Mouse (Mus musculus) MEL (cell line): ENCODE measurements around the gene Rpain. TPM values are rescaled to one million over a fixed set of nuclear protein-coding genes. Genes with fewer than 3 reads are reported as not detected.

Source experiments
- DNase-seq: peaks from one replicate; pipeline ENCODE4 v3.0.0; 2011; ENCODE audit warnings: low read depth, low spot score
- H3K27ac ChIP-seq: 2 replicates; pipeline ENCODE4 v1.5.1; 2012; ENCODE audit warnings: low read depth, mild to moderate bottlenecking, control low read depth, low read length, moderate library complexity; ENCODE audit not compliant: control insufficient read depth
- H3K27me3 ChIP-seq, 2 experiments: fragments of 150-350 bp in 1 of 2; sonication (generic) in 1 of 2; 2 replicates each; pipeline ENCODE4 v1.6.1; 2012; ENCODE audit warnings: low read length in 2 of 2, mild to moderate bottlenecking in 2 of 2, improper control_type of control experiment in 1 of 2, moderate library complexity in 1 of 2; ENCODE audit not compliant: insufficient read depth in 2 of 2, control insufficient read depth in 1 of 2
- H3K36me3 ChIP-seq, 2 experiments: 2 replicates each; pipeline ENCODE4 v1.6.1; 2012 to 2014; ENCODE audit warnings: low read length in 2 of 2, improper control_type of control experiment in 1 of 2, inconsistent platforms in 1 of 2, mild to moderate bottlenecking in 1 of 2; ENCODE audit not compliant: insufficient read depth in 2 of 2, control insufficient read depth in 1 of 2
- H3K4me1 ChIP-seq, 2 experiments: fragments of 150-350 bp in 1 of 2; sonication (generic) in 1 of 2; 2 replicates each; pipeline ENCODE4 v1.6.1; 2012; ENCODE audit warnings: low read length in 2 of 2, improper control_type of control experiment in 1 of 2, mild to moderate bottlenecking in 1 of 2; ENCODE audit not compliant: insufficient read depth in 2 of 2, control insufficient read depth in 1 of 2
- H3K4me3 ChIP-seq, 2 experiments: fragments of 150-350 bp in 1 of 2; sonication (generic) in 1 of 2; 2 replicates each; pipeline ENCODE4 v1.5.1; 2012; ENCODE audit warnings: low read depth in 2 of 2, low read length in 2 of 2, mild to moderate bottlenecking in 2 of 2, moderate library complexity in 2 of 2, control low read depth in 1 of 2, improper control_type of control experiment in 1 of 2; ENCODE audit not compliant: control insufficient read depth in 1 of 2, insufficient read depth in 1 of 2
- H3K79me2 ChIP-seq: 2 replicates; pipeline ENCODE4 v1.6.1; 2012; ENCODE audit warnings: mild to moderate bottlenecking, low read length, moderate library complexity; ENCODE audit not compliant: control insufficient read depth, poor library complexity, insufficient read depth
- H3K9ac ChIP-seq: 2 replicates; pipeline ENCODE4 v1.6.1; 2012; ENCODE audit warnings: low read depth, mild to moderate bottlenecking, control low read depth, low read length, moderate library complexity; ENCODE audit not compliant: control insufficient read depth, poor library complexity, severe bottlenecking
- H3K9me3 ChIP-seq: fragments of 150-350 bp; sonication (generic); replicated peaks from 2 replicates; pipeline ENCODE4 v1.6.1; 2012; ENCODE audit warnings: mild to moderate bottlenecking, low read length, improper control_type of control experiment, moderate library complexity; ENCODE audit not compliant: insufficient read depth
- BHLHE40 ChIP-seq: IDR thresholded peaks from 2 replicates; pipeline ENCODE4 v1.6.1; 2012; ENCODE audit warnings: low read depth, mild to moderate bottlenecking, inconsistent platforms, low read length, improper control_type of control experiment, borderline replicate concordance
- CHD2 ChIP-seq: IDR thresholded peaks from 2 replicates; pipeline ENCODE4 v1.6.1; 2011; ENCODE audit warnings: low read length, improper control_type of control experiment
- CTCF ChIP-seq, 3 experiments: IDR thresholded peaks in 2 of 3; conservative IDR thresholded peaks in 1 of 3; 2 replicates each; pipeline ENCODE4 v1.5.1; 2011 to 2012; ENCODE audit warnings: low read length in 3 of 3, low read depth in 2 of 3, mild to moderate bottlenecking in 2 of 3, improper control_type of control experiment in 1 of 3, inconsistent platforms in 1 of 3, mixed read lengths in 1 of 3, moderate library complexity in 1 of 3; ENCODE audit not compliant: control insufficient read depth in 1 of 3, insufficient read depth in 1 of 3, poor library complexity in 1 of 3, severe bottlenecking in 1 of 3
- E2F4 ChIP-seq: IDR thresholded peaks from 2 replicates; pipeline ENCODE4 v1.6.1; 2011; ENCODE audit warnings: low read depth, low read length, improper control_type of control experiment, borderline replicate concordance
- ELF1 ChIP-seq: IDR thresholded peaks from 2 replicates; pipeline ENCODE4 v1.6.1; 2014; ENCODE audit warnings: low read depth, mild to moderate bottlenecking, inconsistent platforms, low read length, improper control_type of control experiment, moderate library complexity
- EP300 ChIP-seq, 2 experiments: IDR thresholded peaks; 2 replicates each; pipeline ENCODE4 v1.6.1; 2011; ENCODE audit warnings: improper control_type of control experiment in 2 of 2, low read length in 2 of 2, low read depth in 1 of 2, mild to moderate bottlenecking in 1 of 2
- ETS1 ChIP-seq: IDR thresholded peaks from 2 replicates; pipeline ENCODE4 v1.6.1; 2012; ENCODE audit warnings: low read depth, mild to moderate bottlenecking, inconsistent platforms, low read length, improper control_type of control experiment, moderate library complexity
- HCFC1 ChIP-seq: IDR thresholded peaks from 2 replicates; pipeline ENCODE4 v1.6.1; 2012; ENCODE audit warnings: low read depth, mild to moderate bottlenecking, inconsistent platforms, low read length, improper control_type of control experiment, moderate library complexity
- JUND ChIP-seq: IDR thresholded peaks from 2 replicates; pipeline ENCODE4 v1.6.1; 2011; ENCODE audit warnings: low read depth, mild to moderate bottlenecking, improper control_type of control experiment, low read length
- KAT2A ChIP-seq: conservative IDR thresholded peaks from 2 replicates; pipeline ENCODE4 v1.6.1; 2012; ENCODE audit warnings: low read depth, low read length, improper control_type of control experiment, inconsistent platforms
- MAFK ChIP-seq: IDR thresholded peaks from 2 replicates; pipeline ENCODE4 v1.6.1; 2011; ENCODE audit warnings: low read depth, mild to moderate bottlenecking, low read length, improper control_type of control experiment, borderline replicate concordance
- MAX ChIP-seq: IDR thresholded peaks from 2 replicates; pipeline ENCODE4 v1.6.1; 2011; ENCODE audit warnings: low read length, improper control_type of control experiment
- MAZ ChIP-seq: IDR thresholded peaks from 2 replicates; pipeline ENCODE4 v1.6.1; 2012; ENCODE audit warnings: low read depth, mild to moderate bottlenecking, inconsistent platforms, low read length, improper control_type of control experiment
- MYB ChIP-seq: IDR thresholded peaks from 2 replicates; pipeline ENCODE4 v1.6.1; 2011; ENCODE audit warnings: mild to moderate bottlenecking, low read depth, low read length, improper control_type of control experiment
- MYC ChIP-seq: IDR thresholded peaks from 2 replicates; pipeline ENCODE4 v1.6.1; 2011; ENCODE audit warnings: low read depth, mild to moderate bottlenecking, low read length, improper control_type of control experiment, moderate library complexity
- NRF1 ChIP-seq: IDR thresholded peaks from 2 replicates; pipeline ENCODE4 v1.6.1; 2014; ENCODE audit warnings: low read depth, mild to moderate bottlenecking, inconsistent platforms, low read length, improper control_type of control experiment, moderate library complexity; ENCODE audit not compliant: poor library complexity, insufficient read depth, severe bottlenecking
- POLR2A ChIP-seq, 2 experiments: IDR thresholded peaks; 2 replicates each; pipeline ENCODE4 v1.6.1; 2011 to 2012; ENCODE audit warnings: low read length in 2 of 2, mild to moderate bottlenecking in 2 of 2, control low read depth in 1 of 2, improper control_type of control experiment in 1 of 2, low read depth in 1 of 2, moderate library complexity in 1 of 2; ENCODE audit not compliant: control insufficient read depth in 1 of 2, insufficient read depth in 1 of 2, poor library complexity in 1 of 2
- SIN3A ChIP-seq: IDR thresholded peaks from 2 replicates; pipeline ENCODE4 v1.6.1; 2012; ENCODE audit warnings: low read length, improper control_type of control experiment, inconsistent platforms
- TBP ChIP-seq: IDR thresholded peaks from 2 replicates; pipeline ENCODE4 v1.8.0; 2011; ENCODE audit warnings: low read depth, low read length, improper control_type of control experiment
- TCF12 ChIP-seq: IDR thresholded peaks from 2 replicates; pipeline ENCODE4 v1.6.1; 2014; ENCODE audit warnings: low read depth, mild to moderate bottlenecking, inconsistent platforms, low read length, improper control_type of control experiment, moderate library complexity
- USF1 ChIP-seq: IDR thresholded peaks from 2 replicates; pipeline ENCODE4 v1.6.1; 2014; ENCODE audit warnings: low read depth, mild to moderate bottlenecking, inconsistent platforms, low read length, improper control_type of control experiment, moderate library complexity
- ZC3H11A ChIP-seq: IDR thresholded peaks from 2 replicates; pipeline ENCODE4 v1.6.1; 2012; ENCODE audit warnings: low read depth, mild to moderate bottlenecking, inconsistent platforms, low read length, improper control_type of control experiment
- polyA plus RNA-seq, 2 experiments: library from polyadenylated mRNA; stranded (reverse) in 1 of 2; unstranded in 1 of 2; fragments of >175 nt in 1 of 2; fragments of >200 nt in 1 of 2; gene quantifications; 2 replicates each; pipeline versions ENCODE4 v1.2.1 to v1.2.4; 2012; ENCODE audit warnings: low replicate concordance in 2 of 2, low read depth in 1 of 2; ENCODE audit not compliant: insufficient read length in 2 of 2, insufficient read depth in 1 of 2, missing spikeins in 1 of 2
- total RNA-seq: library from RNA; depleted of rRNA; stranded (reverse); fragments of 300-350 nt; gene quantifications from 2 replicates; pipeline ENCODE4 v1.2.3, GENCODE M21; 2012

The Rpain gene
- total and polyA plus RNA-seq, 3 experiments: 60.8 to 93.5 TPM; not detected in 1

- no peak overlapping the region for H3K27ac ChIP-seq
- no peaks in the 10 kb centered on the region for H3K9me3 ChIP-seq
- H3K27me3 ChIP-seq: no peaks in the 10 kb centered on the region
- TF ChIP-seq TBP (no peak), ETS1 (no peak), TCF12 (no peak), HCFC1 (no peak), MYC (no peak), USF1 (no peak), BHLHE40 (no peak), SIN3A (no peak), JUND (no peak), CTCF (IDR thresholded peaks at IDR 0.05 in 2 of 3, conservative IDR thresholded peaks at IDR 0.05 in 1 of 3; ENCODE audit: control insufficient read depth in 1 of 3, insufficient read depth in 1 of 3, low read depth in 2 of 3, low read length in 3 of 3, poor library complexity in 1 of 3, severe bottlenecking in 1 of 3) (no peak), ZC3H11A (no peak), EP300 (IDR thresholded peaks at IDR 0.05; ENCODE audit: low read depth in 1 of 2, low read length in 2 of 2) (no peak), NRF1 (no peak), MAFK (no peak), MYB (no peak), MAZ (no peak), ELF1 (no peak), E2F4 (no peak), MAX (no peak)
- peaks cover 3 to 16% of the 10 kb centered on the region in 2 experiments; a peak in 2 of 4 replicates for H3K36me3 ChIP-seq
- H3K79me2 ChIP-seq: peaks cover 22% of the 10 kb centered on the region
- H3K4me3 ChIP-seq: no peak overlapping the region
- no peak for DNase-seq
- H3K9ac ChIP-seq: no peak overlapping the region
- peaks cover 0 to 10% of the 10 kb centered on the region in 2 experiments; a peak in 3 of 4 replicates for H3K4me1 ChIP-seq
Measured at GRCm38 (mm10) chr11:71007026-71007425, 37.0 kb downstream of the Rpain start.

- no peak for DNase-seq
- Histone ChIP-seq H3K36me3 (peaks cover 6 to 9% of the 10 kb centered on the region in 2 experiments), H3K27ac (no peak overlapping the region), H3K9me3 (no peaks in the 10 kb centered on the region), H3K4me3 (no peak overlapping the region), H3K4me1 (peaks cover 0 to 4% of the 10 kb centered on the region in 2 experiments; a peak in 3 of 4 replicates), H3K27me3 (no peaks in the 10 kb centered on the region), H3K79me2 (peaks cover 14% of the 10 kb centered on the region), H3K9ac (no peak overlapping the region)
- TF ChIP-seq CTCF (IDR thresholded peaks at IDR 0.05 in 2 of 3, conservative IDR thresholded peaks at IDR 0.05 in 1 of 3; ENCODE audit: control insufficient read depth in 1 of 3, insufficient read depth in 1 of 3, low read depth in 2 of 3, low read length in 3 of 3, poor library complexity in 1 of 3, severe bottlenecking in 1 of 3) (no peak), KAT2A (no peak), HCFC1 (no peak), CHD2 (no peak), E2F4 (no peak), JUND (no peak), POLR2A (IDR thresholded peaks at IDR 0.05; ENCODE audit: control insufficient read depth in 1 of 2, insufficient read depth in 1 of 2, low read depth in 1 of 2, low read length in 2 of 2, poor library complexity in 1 of 2) (no peak)
Measured at GRCm38 (mm10) chr11:71007831-71008230, 37.8 kb downstream of the Rpain start.
